Mouse (Mus musculus) kidney, adult 2 months (tissue): ENCODE results near the gene G2e3. TPM values are rescaled to one million over a fixed set of nuclear protein-coding genes. Genes with fewer than 3 reads are reported as not detected.

Experiments used
- DNase-seq: peaks from one replicate; pipeline ENCODE4 v3.0.0; 2021
- H3K27ac ChIP-seq: fragments of 200-500 bp; 2 replicates; pipeline ENCODE4 v1.5.1; 2012; ENCODE audit warnings: low read depth, low read length, control low read depth, inconsistent platforms; ENCODE audit not compliant: insufficient read depth
- H3K27me3 ChIP-seq: fragments of 200-500 bp; replicated peaks from 2 replicates; pipeline ENCODE4 v1.6.1; 2012; ENCODE audit warnings: mild to moderate bottlenecking, moderate library complexity, low read length, inconsistent platforms; ENCODE audit not compliant: control insufficient read depth, insufficient read depth
- H3K36me3 ChIP-seq: fragments of 200-500 bp; 2 replicates; pipeline ENCODE4 v1.6.1; 2012; ENCODE audit warnings: mild to moderate bottlenecking, moderate library complexity, low read length, inconsistent platforms; ENCODE audit not compliant: control insufficient read depth, insufficient read depth
- H3K4me1 ChIP-seq: fragments of 200-500 bp; 2 replicates; pipeline ENCODE4 v1.6.1; 2011; ENCODE audit warnings: low read length; ENCODE audit not compliant: control insufficient read depth, insufficient read depth
- H3K4me3 ChIP-seq: fragments of 200-500 bp; 2 replicates; pipeline ENCODE4 v1.5.1; 2011; ENCODE audit warnings: mild to moderate bottlenecking, low read depth, low read length, control low read depth; ENCODE audit not compliant: insufficient read depth
- CTCF ChIP-seq: fragments of 200-500 bp; conservative IDR thresholded peaks from 2 replicates; pipeline ENCODE4 v1.5.1; 2011; ENCODE audit warnings: low read depth, mild to moderate bottlenecking, control low read depth, low read length, moderate library complexity, mixed read lengths; ENCODE audit not compliant: insufficient read depth, insufficient read length
- POLR2A ChIP-seq: fragments of 200-500 bp; IDR thresholded peaks from one replicate; pipeline ENCODE4 v1.6.1; 2011; ENCODE audit warnings: low read depth, low read length, control low read depth
- WGBS: fragments of 180-500 bp; shearing (Covaris S2); methylation state at CpG from one replicate; pipeline ENCODE4 v1.1.7; 2018; 5-methylcytosine and 5-hydroxymethylcytosine counted together
- polyA plus RNA-seq: library from polyadenylated mRNA; depleted of rRNA; stranded (reverse); fragments of >200 nt; gene quantifications from 2 replicates; pipeline ENCODE4 v1.2.3, GENCODE M21; 2012; rRNA removed

G2e3 gene
- polyA plus RNA-seq, 1 experiment, result 1.2 TPM

DNA sequence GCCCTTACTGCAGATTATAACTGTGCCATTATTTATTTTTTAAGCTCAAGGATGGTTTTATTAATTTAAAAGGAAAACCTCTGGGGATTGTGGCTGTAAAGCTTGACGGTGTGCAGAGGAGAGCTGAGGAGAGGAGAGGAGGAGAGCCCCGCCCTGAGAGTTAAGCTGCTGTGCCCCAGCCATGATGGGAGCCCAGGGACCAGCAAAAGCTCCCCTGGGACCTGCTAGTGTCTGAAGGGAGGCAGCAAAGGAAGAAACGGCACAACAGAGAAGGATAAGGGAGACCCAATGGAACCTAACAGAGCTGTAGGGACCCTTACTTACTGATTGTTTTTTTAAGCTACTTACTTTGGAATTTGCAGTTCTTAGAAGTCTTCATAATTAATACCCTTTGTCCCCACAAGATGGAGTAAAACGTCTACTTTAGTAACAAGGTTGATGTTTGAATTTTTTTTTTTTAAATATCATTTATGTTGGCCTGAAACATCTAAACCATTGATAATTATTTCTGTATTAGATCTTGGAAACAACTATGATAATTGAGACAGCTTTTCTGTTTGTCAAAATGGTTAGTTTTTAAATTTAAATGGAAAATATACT is 56.2 kb downstream of the G2e3 start:
- Histone ChIP-seq H3K36me3 (peaks cover 1% of the 10 kb centered on the region), H3K4me3 (no peak overlapping the region), H3K27me3 (no peaks in the 10 kb centered on the region), H3K4me1 (no peaks in the 10 kb centered on the region), H3K27ac (no peak overlapping the region)
- WGBS, result 61% methylated on average over 4 of the region's 4 CpGs
- TF ChIP-seq POLR2A (no peak), CTCF (no peak)
- DNase-seq, result no peak

DNA sequence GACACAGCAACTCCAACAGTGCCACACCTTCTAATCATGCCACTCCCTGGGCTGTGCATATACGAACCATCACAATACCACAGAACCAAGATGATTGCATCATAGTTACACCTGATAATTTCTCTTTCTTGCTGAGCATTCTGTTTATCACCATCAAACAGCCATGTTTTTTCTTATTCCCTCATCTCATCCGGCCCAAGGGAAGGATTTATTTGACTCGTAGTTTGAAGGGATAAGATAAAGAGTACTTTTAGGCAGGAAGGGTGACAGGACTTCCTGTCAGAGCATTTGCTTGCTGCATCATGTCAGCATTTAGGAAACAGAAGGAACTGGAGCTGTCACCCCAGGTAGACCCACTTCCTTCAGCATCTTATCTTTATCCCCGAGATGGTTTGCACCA is 63.5 kb downstream of the G2e3 start:
- 85% methylated on average over 4 of the region's 4 CpGs for WGBS
- Histone ChIP-seq H3K4me3 (no peak overlapping the region), H3K27me3 (no peaks in the 10 kb centered on the region), H3K27ac (no peak overlapping the region), H3K36me3 (peaks cover 6% of the 10 kb centered on the region), H3K4me1 (no peaks in the 10 kb centered on the region)
- no peak for DNase-seq
- TF ChIP-seq CTCF, result no peak
- no peak for TF ChIP-seq POLR2A

Other genes starting within 250 kb of the G2e3 start
- gene Scfd1, start 29.4 kb downstream of the G2e3 start, polyA plus RNA-seq, result 8.8 and 11.7 TPM in 2 replicates
- 2.9 and 3.2 TPM in 2 replicates for gene Coch, start 245.3 kb downstream of the G2e3 start, polyA plus RNA-seq